Mouse (Mus musculus): Measurements from ENCODE around the gene Actr6. TPM values are rescaled to one million over a fixed set of nuclear protein-coding genes. Genes with fewer than 3 reads are reported as not detected.
A peak's percentile ranks its signal among the peaks of the same experiment; 100 is the strongest.

The Actr6 gene
- 51.2 and 53.8 TPM in 2 replicates for polyA plus RNA-seq (2015; fragmentation: Nextera tagmentation; extraction: Ambion mirVana)

GRCm38 (mm10) chr10:89732001-89732794, at the start of gene Actr6:
Gene Actr6 (minus strand): TSS chr10:89732295.
- Histone ChIP-seq H3K9me3 (no peaks in the 10 kb centered on the region), H3K36me3 (peaks cover 4% of the 10 kb centered on the region; the same call in 1 of the 2 replicates), H3K9ac (replicated peaks) (peak within 1 kb of the TSS; percentile 65), H3K27ac (peak within 1 kb of the TSS; percentile 76), H3K4me3 (replicated peaks) (peak within 1 kb of the TSS; percentile 66), H3K4me1 (replicated peaks) (peaks cover 18% of the 10 kb centered on the region), H3K27me3 (no peaks in the 10 kb centered on the region), H3K4me2 (replicated peaks) (peak within 1 kb of the TSS; percentile 74)
- ATAC-seq = peak; percentile 99
- WGBS = 1% methylated on average over 49 of the region's 49 CpGs

- ATAC-seq = no peak
- Histone ChIP-seq H3K36me3 (peaks cover 17% of the 10 kb centered on the region), H3K4me3 (replicated peaks) (no peak overlapping the region), H3K27me3 (no peaks in the 10 kb centered on the region), H3K4me1 (replicated peaks) (no peaks in the 10 kb centered on the region), H3K9ac (replicated peaks) (no peak overlapping the region), H3K4me2 (replicated peaks) (no peak overlapping the region), H3K9me3 (no peaks in the 10 kb centered on the region), H3K27ac (no peak overlapping the region)
- WGBS = 96% methylated on average over 6 of the region's 6 CpGs
Observed at GRCm38 (mm10) chr10:89776029-89776428, 43.9 kb upstream of the Actr6 start.

- Histone ChIP-seq H3K27ac (no peak overlapping the region), H3K9ac (replicated peaks) (no peak overlapping the region), H3K9me3 (no peaks in the 10 kb centered on the region), H3K27me3 (no peaks in the 10 kb centered on the region), H3K4me3 (replicated peaks) (no peak overlapping the region), H3K36me3 (peaks cover 4% of the 10 kb centered on the region; the same call in 1 of the 2 replicates), H3K4me1 (replicated peaks) (no peaks in the 10 kb centered on the region), H3K4me2 (replicated peaks) (no peak overlapping the region)
- WGBS = 55% methylated on average over 2 of the region's 2 CpGs
- no peak for ATAC-seq
Observed at GRCm38 (mm10) chr10:89771894-89772293, 39.8 kb upstream of the Actr6 start.

- H3K4me3 ChIP-seq (replicated peaks) = no peak overlapping the region
- no peaks in the 10 kb centered on the region for H3K4me1 ChIP-seq (replicated peaks)
- H3K4me2 ChIP-seq (replicated peaks) = no peak overlapping the region
- H3K36me3 ChIP-seq = no peaks in the 10 kb centered on the region
- no peak overlapping the region for H3K27ac ChIP-seq
- H3K27me3 ChIP-seq = no peaks in the 10 kb centered on the region
- H3K9ac ChIP-seq (replicated peaks) = no peak overlapping the region
- H3K9me3 ChIP-seq = no peaks in the 10 kb centered on the region
- ATAC-seq = no peak
- WGBS = 95% methylated on average over 4 of the region's 4 CpGs
Observed at GRCm38 (mm10) chr10:89769096-89769495, 37.0 kb upstream of the Actr6 start.

- ATAC-seq = no peak
- H3K27ac ChIP-seq = no peak overlapping the region
- H3K4me1 ChIP-seq (replicated peaks) = no peaks in the 10 kb centered on the region
- H3K9me3 ChIP-seq = no peaks in the 10 kb centered on the region
- WGBS = 83% methylated on average over 7 of the region's 7 CpGs
- no peak overlapping the region for H3K4me2 ChIP-seq (replicated peaks)
- H3K4me3 ChIP-seq (replicated peaks) = no peak overlapping the region
- no peaks in the 10 kb centered on the region for H3K36me3 ChIP-seq
- no peaks in the 10 kb centered on the region for H3K27me3 ChIP-seq
- no peak overlapping the region for H3K9ac ChIP-seq (replicated peaks)
Observed at GRCm38 (mm10) chr10:89768352-89769020, 36.4 kb upstream of the Actr6 start.

- Histone ChIP-seq H3K27me3 (no peaks in the 10 kb centered on the region), H3K9me3 (no peaks in the 10 kb centered on the region), H3K27ac (no peak overlapping the region), H3K4me3 (replicated peaks) (no peak overlapping the region), H3K4me2 (replicated peaks) (no peak overlapping the region), H3K4me1 (replicated peaks) (no peaks in the 10 kb centered on the region), H3K36me3 (no peaks in the 10 kb centered on the region), H3K9ac (replicated peaks) (no peak overlapping the region)
- no peak for ATAC-seq
- 95% methylated on average over 11 of the region's 11 CpGs for WGBS
Observed at GRCm38 (mm10) chr10:89765790-89766714, 34.0 kb upstream of the Actr6 start.

- no peak for ATAC-seq
- H3K4me1 ChIP-seq (replicated peaks) = no peaks in the 10 kb centered on the region
- 92% methylated on average over 9 of the region's 9 CpGs for WGBS
- H3K27ac ChIP-seq = no peak overlapping the region
- no peak overlapping the region for H3K4me3 ChIP-seq (replicated peaks)
- H3K27me3 ChIP-seq = no peaks in the 10 kb centered on the region
- no peaks in the 10 kb centered on the region for H3K9me3 ChIP-seq
- H3K4me2 ChIP-seq (replicated peaks) = no peak overlapping the region
- no peaks in the 10 kb centered on the region for H3K36me3 ChIP-seq
- H3K9ac ChIP-seq (replicated peaks) = no peak overlapping the region
Observed at GRCm38 (mm10) chr10:89764457-89765121, 32.5 kb upstream of the Actr6 start.

GRCm38 (mm10) chr10:89760772-89761171, 28.7 kb upstream of the Actr6 start:
- Histone ChIP-seq H3K27me3 (no peaks in the 10 kb centered on the region), H3K4me3 (replicated peaks) (no peak overlapping the region), H3K9me3 (no peaks in the 10 kb centered on the region), H3K27ac (no peak overlapping the region), H3K36me3 (peaks cover 3% of the 10 kb centered on the region; the same call in 1 of the 2 replicates), H3K9ac (replicated peaks) (no peak overlapping the region), H3K4me1 (replicated peaks) (no peaks in the 10 kb centered on the region), H3K4me2 (replicated peaks) (no peak overlapping the region)
- WGBS = 94% methylated on average over 5 of the region's 5 CpGs
- ATAC-seq = no peak

- no peaks in the 10 kb centered on the region for H3K27me3 ChIP-seq
- ATAC-seq = no peak
- H3K9me3 ChIP-seq = no peaks in the 10 kb centered on the region
- 95% methylated on average over 4 of the region's 4 CpGs for WGBS
- no peak overlapping the region for H3K4me2 ChIP-seq (replicated peaks)
- H3K9ac ChIP-seq (replicated peaks) = no peak overlapping the region
- no peak overlapping the region for H3K4me3 ChIP-seq (replicated peaks)
- H3K36me3 ChIP-seq = peaks cover 3% of the 10 kb centered on the region; the same call in 1 of the 2 replicates
- no peak overlapping the region for H3K27ac ChIP-seq
- no peaks in the 10 kb centered on the region for H3K4me1 ChIP-seq (replicated peaks)
Observed at GRCm38 (mm10) chr10:89755231-89755630, 23.1 kb upstream of the Actr6 start.

- Histone ChIP-seq H3K4me1 (replicated peaks) (peaks cover 11% of the 10 kb centered on the region), H3K36me3 (no peaks in the 10 kb centered on the region), H3K4me2 (replicated peaks) (no peak overlapping the region), H3K27ac (no peak overlapping the region), H3K4me3 (replicated peaks) (no peak overlapping the region), H3K9ac (replicated peaks) (no peak overlapping the region), H3K27me3 (no peaks in the 10 kb centered on the region), H3K9me3 (no peaks in the 10 kb centered on the region)
- no peak for ATAC-seq
- WGBS = 87% methylated on average over 5 of the region's 5 CpGs
Observed at GRCm38 (mm10) chr10:89751069-89751468, 19.0 kb upstream of the Actr6 start.

GRCm38 (mm10) chr10:89748619-89749018, 16.5 kb upstream of the Actr6 start:
- ATAC-seq = no peak
- H3K27me3 ChIP-seq = no peaks in the 10 kb centered on the region
- 93% methylated on average over 2 of the region's 2 CpGs for WGBS

More at GRCm38 (mm10) chr10:89748619-89749018, 16.5 kb upstream of the Actr6 start:
- Histone ChIP-seq H3K36me3 (no peaks in the 10 kb centered on the region), H3K4me1 (replicated peaks) (peaks cover 14% of the 10 kb centered on the region), H3K4me3 (replicated peaks) (no peak overlapping the region), H3K4me2 (replicated peaks) (no peak overlapping the region), H3K9ac (replicated peaks) (no peak overlapping the region), H3K27ac (no peak overlapping the region), H3K9me3 (no peaks in the 10 kb centered on the region)

Data from midbrain, embryonic 13.5 days (tissue).